Mouse (Mus musculus) brain, embryonic 14.5 days (tissue): ENCODE results near the gene Ufsp1.

Source experiments
- CTCF ChIP-seq: fragments of 200-500 bp; IDR thresholded peaks from 2 replicates; pipeline ENCODE4 v1.5.1; 2012; ENCODE audit warnings: inconsistent platforms, mild to moderate bottlenecking, moderate library complexity, borderline replicate concordance; ENCODE audit not compliant: insufficient read depth, insufficient read length; ENCODE audit errors: extremely low read depth
- POLR2A ChIP-seq: fragments of 200-500 bp; IDR thresholded peaks from 2 replicates; pipeline ENCODE4 v1.6.1; 2012; ENCODE audit warnings: mild to moderate bottlenecking, inconsistent platforms, borderline replicate concordance; ENCODE audit not compliant: poor library complexity, insufficient read depth, insufficient read length, severe bottlenecking; ENCODE audit errors: extremely low read depth

DNA sequence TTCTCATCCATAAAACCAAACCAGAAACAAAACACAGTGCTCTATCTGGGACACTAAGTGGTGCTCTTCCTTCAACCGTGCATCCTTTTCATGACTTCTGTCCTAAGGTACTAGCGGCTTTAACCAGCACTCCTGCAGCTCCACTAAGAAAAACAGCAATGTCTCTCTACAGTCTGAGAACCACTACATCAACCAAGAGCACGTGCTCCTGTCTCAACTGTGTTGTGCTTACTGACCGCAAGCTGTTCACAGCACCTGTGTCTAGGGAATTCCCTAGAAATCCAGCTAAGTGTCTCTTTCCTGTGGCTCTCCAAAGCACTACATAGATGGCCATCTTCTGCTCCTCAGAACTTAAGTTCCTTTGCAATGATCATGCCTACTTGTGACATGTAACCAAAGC is 10.4 kb downstream of the Ufsp1 start:
- TF ChIP-seq CTCF (no peak), POLR2A (no peak)
